Mouse (Mus musculus) heart, adult 2 months (tissue): ENCODE results near the gene Rnf141. TPM values are rescaled to one million over a fixed set of nuclear protein-coding genes. Genes with fewer than 3 reads are reported as not detected.

ENCODE experiments used
- DNase-seq, 2 experiments: peaks; one replicate each; pipeline ENCODE4 v3.0.0; 2021
- H3K27ac ChIP-seq: fragments of 200-600 bp; 2 replicates; pipeline ENCODE4 v1.8.1; 2022
- H3K27me3 ChIP-seq: fragments of 200-500 bp; 2 replicates; pipeline ENCODE4 v1.6.1; 2012; ENCODE audit warnings: mild to moderate bottlenecking, low read length, inconsistent platforms, mixed read lengths; ENCODE audit not compliant: control insufficient read depth, insufficient read depth
- H3K36me3 ChIP-seq: fragments of 200-500 bp; 2 replicates; pipeline ENCODE4 v1.6.1; 2012; ENCODE audit warnings: low read length, inconsistent platforms; ENCODE audit not compliant: control insufficient read depth, insufficient read depth
- H3K4me1 ChIP-seq: fragments of 200-500 bp; 2 replicates; pipeline ENCODE4 v1.6.1; 2011; ENCODE audit warnings: low read length; ENCODE audit not compliant: control insufficient read depth, insufficient read depth
- H3K4me3 ChIP-seq: fragments of 200-600 bp; 2 replicates; pipeline ENCODE4 v1.8.1; 2022
- H3K79me2 ChIP-seq: fragments of 200-500 bp; replicated peaks from 2 replicates; pipeline ENCODE4 v1.6.1; 2012; ENCODE audit warnings: mild to moderate bottlenecking, inconsistent platforms, low read length, moderate library complexity, mixed read lengths; ENCODE audit not compliant: control insufficient read depth, insufficient read depth
- H3K9ac ChIP-seq: fragments of 200-500 bp; 2 replicates; pipeline ENCODE4 v1.6.1; 2012; ENCODE audit warnings: low read depth, mild to moderate bottlenecking, control low read depth, inconsistent platforms, low read length, mixed read lengths
- CTCF ChIP-seq: fragments of 200-600 bp; IDR thresholded peaks from 2 replicates; pipeline ENCODE4 v1.8.1; 2022; ENCODE audit warnings: antibody characterized with exemption, mild to moderate bottlenecking, moderate library complexity
- EP300 ChIP-seq: fragments of 200-500 bp; IDR thresholded peaks from 2 replicates; pipeline ENCODE4 v1.6.1; 2011; ENCODE audit warnings: low read depth, low read length, control low read depth; ENCODE audit not compliant: insufficient read depth
- POLR2A ChIP-seq: fragments of 200-500 bp; IDR thresholded peaks from 2 replicates; pipeline ENCODE4 v1.6.1; 2011; ENCODE audit warnings: mild to moderate bottlenecking, low read depth, low read length, control low read depth; ENCODE audit not compliant: insufficient read depth
- WGBS: fragments of 180-500 bp; shearing (Covaris S2); methylation state at CpG from one replicate; pipeline ENCODE4 v1.1.7; 2018; 5-methylcytosine and 5-hydroxymethylcytosine counted together
- intact Hi-C: fragments of 180-260 bp; cut with DNase I; formaldehyde crosslinking; loops from one replicate; pipeline ENCODE4 v1.15.1; 2025
- polyA plus RNA-seq: library from polyadenylated mRNA; depleted of rRNA; stranded (reverse); fragments of >200 nt; gene quantifications from 2 replicates; pipeline ENCODE4 v1.2.3, GENCODE M21; 2012
- total RNA-seq, 2 experiments: library from RNA; stranded (reverse); gene quantifications; 2 replicates each; pipeline ENCODE4 v1.2.3; 2021

The Rnf141 gene
- total and polyA plus RNA-seq, 3 experiments, result 19.4 to 36.4 (median 33.2) TPM

DNA sequence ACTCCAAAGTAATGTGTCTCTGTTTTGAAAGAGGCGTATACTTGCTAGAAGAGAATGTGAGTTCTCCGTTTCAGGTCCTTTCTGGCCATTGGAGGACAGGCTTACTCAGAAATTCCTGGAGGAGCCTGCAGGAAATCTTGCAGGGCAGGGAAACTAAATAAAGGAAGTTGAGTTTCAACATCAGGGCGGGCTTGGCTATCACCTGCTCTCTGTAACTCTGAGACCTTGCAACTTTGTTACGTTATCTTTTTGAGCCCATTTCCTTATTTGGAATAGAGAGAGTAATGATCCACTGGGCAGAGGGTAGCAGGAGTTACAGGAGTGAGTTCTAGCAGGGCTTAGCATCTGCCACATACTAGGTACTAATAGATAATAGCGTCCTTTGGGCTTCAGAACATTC, 15.9 kb upstream of the Rnf141 start:
- 40% methylated on average over 5 of the region's 5 CpGs for WGBS
- TF ChIP-seq CTCF, result no peak
- no peak for TF ChIP-seq EP300

DNA sequence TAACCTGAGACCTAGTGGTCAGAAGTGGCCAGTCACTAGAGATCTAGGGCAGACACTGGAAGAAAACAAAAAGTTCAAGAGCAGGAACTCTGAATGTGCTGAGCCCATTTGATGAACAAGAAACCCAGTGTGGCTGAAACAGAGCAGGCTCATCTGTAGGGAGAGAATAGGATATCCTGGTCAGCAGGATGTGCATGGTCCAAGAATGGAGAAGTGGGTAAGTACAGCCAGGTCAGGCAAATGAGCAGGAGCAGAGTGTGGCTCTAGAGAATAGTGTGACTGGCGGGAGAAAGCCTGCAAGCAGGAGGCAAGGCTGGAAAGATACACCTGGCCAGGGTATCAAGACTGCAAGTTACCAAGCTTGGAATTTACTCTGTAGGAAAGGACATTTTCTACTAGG, 11.3 kb upstream of the Rnf141 start:
- no peaks in the 10 kb centered on the region for H3K27me3 ChIP-seq
- 67% methylated on average over 1 of the region's 1 CpGs for WGBS
- no peak overlapping the region for H3K4me3 ChIP-seq
- no peak overlapping the region for H3K27ac ChIP-seq
- TF ChIP-seq EP300, result no peak
- no peak for TF ChIP-seq POLR2A
- no peak for TF ChIP-seq CTCF
- no peaks in the 10 kb centered on the region; the same call in 1 of the 2 replicates for H3K4me1 ChIP-seq
- DNase-seq, result no peak
- H3K36me3 ChIP-seq, result no peaks in the 10 kb centered on the region
- intact Hi-C loops, result no loop called here
- H3K9ac ChIP-seq, result no peak overlapping the region
- no peaks in the 10 kb centered on the region for H3K79me2 ChIP-seq

More for the DNA sequence above, 15.9 kb upstream of the Rnf141 start:
- DNase-seq, result peak in 1 of 2 experiments; percentile 28
- intact Hi-C loops, result no loop called here
- peaks cover 3% of the 10 kb centered on the region for H3K4me1 ChIP-seq
- no peaks in the 10 kb centered on the region for H3K27me3 ChIP-seq
- H3K79me2 ChIP-seq, result no peaks in the 10 kb centered on the region
- H3K9ac ChIP-seq, result no peak overlapping the region
- no peak overlapping the region for H3K4me3 ChIP-seq
- H3K36me3 ChIP-seq, result no peaks in the 10 kb centered on the region
- H3K27ac ChIP-seq, result no peak overlapping the region

DNA sequence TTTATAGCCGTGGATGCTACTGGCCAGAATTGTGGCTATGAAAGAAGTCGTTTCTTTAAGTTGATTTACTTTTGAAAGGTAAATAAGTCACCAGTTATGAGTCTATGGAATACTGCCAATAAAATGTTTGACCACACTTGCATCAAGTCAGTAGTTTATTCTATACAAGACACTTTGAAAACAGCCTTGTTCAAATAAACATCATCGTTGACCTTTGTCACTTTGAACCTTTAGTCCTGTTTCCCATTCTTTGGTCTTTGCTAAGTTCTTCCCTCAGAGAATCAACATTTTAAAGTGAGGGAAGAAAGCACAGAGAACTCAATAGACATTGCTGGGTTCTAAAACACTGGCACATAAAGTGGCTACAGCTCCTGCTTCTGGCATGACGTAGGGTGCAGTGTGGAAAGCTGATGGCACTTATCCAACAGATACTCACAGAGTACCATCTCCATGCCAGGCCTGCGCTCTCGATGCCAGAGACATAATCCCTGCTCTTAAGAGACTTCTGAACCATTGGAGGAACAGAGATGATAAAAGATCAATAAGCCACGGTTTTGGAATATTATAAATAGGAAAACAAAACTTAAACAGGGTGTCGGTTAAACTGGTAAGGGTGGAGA, 10.8 kb upstream of the Rnf141 start:
- no peak overlapping the region for H3K4me3 ChIP-seq
- no peaks in the 10 kb centered on the region for H3K27me3 ChIP-seq
- DNase-seq, result peak in 1 of 2 experiments; percentile 28
- intact Hi-C loops, result no loop called here
- H3K9ac ChIP-seq, result no peak overlapping the region
- H3K79me2 ChIP-seq, result no peaks in the 10 kb centered on the region
- no peak overlapping the region for H3K27ac ChIP-seq
- H3K4me1 ChIP-seq, result no peaks in the 10 kb centered on the region; the same call in 1 of the 2 replicates
- TF ChIP-seq EP300 (no peak), POLR2A (no peak), CTCF (no peak)
- no peaks in the 10 kb centered on the region for H3K36me3 ChIP-seq
- 58% methylated on average over 8 of the region's 8 CpGs for WGBS

DNA sequence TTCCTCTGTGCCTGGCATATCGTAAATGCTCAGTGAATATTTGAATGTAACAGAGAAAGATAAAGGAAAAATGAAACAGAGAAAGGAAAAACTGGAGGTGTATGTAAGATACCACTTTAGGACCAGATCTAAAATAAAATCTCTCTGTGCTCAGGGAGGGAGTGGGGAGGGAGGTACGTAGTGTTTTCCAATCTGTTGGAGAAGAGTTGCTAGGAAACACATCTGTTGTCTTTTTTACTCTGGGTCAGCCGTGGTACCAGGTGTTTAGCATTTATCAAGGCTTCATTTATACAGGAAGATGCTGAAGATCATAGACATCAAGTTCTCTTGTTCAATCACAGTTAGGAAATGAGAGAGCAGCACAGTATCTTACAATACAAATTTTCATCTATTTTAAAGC, 10.3 kb upstream of the Rnf141 start:
- DNase-seq, result no peak
- Histone ChIP-seq H3K36me3 (no peaks in the 10 kb centered on the region), H3K27me3 (no peaks in the 10 kb centered on the region), H3K9ac (no peak overlapping the region), H3K4me3 (no peak overlapping the region), H3K27ac (no peak overlapping the region), H3K4me1 (no peaks in the 10 kb centered on the region; the same call in 1 of the 2 replicates), H3K79me2 (no peaks in the 10 kb centered on the region)
- intact Hi-C loops, result no loop called here
- TF ChIP-seq EP300 (no peak), POLR2A (no peak), CTCF (no peak)
- 55% methylated on average over 3 of the region's 3 CpGs for WGBS

DNA sequence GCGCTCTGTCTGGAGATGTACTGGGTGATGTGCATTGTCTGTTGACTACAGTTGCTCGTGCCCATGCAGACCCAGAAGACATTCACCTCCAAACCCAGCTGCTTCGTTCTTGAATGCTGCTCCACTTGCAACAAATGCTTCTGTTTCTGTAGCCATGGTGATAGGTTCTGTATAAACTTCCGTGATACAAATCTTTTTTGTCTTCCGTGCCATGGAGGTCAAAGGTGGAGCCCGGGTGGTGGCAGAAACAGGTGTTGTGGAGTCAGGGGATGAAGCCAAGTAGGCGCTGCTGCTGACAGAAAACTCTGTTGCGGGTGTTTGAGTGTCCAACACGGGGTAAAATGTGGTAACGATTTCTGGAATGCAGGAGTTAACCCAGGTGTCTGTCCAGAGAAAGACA, 9.4 kb upstream of the Rnf141 start:
- no peak for DNase-seq
- Histone ChIP-seq H3K9ac (no peak overlapping the region), H3K4me1 (no peaks in the 10 kb centered on the region; the same call in 1 of the 2 replicates), H3K27ac (no peak overlapping the region), H3K27me3 (no peaks in the 10 kb centered on the region), H3K36me3 (no peaks in the 10 kb centered on the region), H3K79me2 (no peaks in the 10 kb centered on the region), H3K4me3 (no peak overlapping the region)
- intact Hi-C loops, result no loop called here
- TF ChIP-seq POLR2A (no peak), CTCF (no peak), EP300 (no peak)
- WGBS, result 75% methylated on average over 10 of the region's 10 CpGs

DNA sequence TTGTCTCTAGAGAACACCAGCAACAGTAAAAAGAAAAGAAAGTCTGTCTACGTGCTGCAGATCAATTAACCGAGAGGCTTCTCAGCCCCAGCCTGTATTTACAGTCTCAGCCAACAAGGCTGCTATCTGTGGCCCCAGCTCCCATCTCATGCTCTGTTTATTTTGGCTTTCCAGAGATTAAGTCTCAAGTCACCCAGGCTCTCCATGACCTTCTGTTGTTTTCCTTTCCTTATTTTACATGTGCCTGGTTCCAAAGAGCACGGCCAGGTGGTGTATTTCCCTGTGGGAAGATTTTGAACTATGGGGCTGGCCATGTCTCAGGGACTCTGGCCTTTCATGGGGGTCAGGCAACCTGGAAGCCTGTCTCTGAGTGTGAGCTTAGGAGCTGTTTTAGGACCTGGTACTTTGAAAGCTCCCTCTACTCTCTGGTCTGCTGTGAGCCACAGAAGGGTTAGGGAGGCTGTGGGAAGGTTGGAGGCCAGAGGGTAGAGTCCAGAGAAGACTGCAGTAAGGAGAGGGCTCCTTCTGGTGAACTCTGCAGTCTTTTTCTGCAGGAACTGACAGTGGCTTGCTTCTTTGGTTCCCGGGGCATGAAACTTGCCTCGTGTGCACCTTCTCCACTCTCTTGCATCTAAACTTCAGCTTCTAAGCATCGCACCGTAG, 7.4 kb upstream of the Rnf141 start:
- H3K9ac ChIP-seq, result no peak overlapping the region
- 60% methylated on average over 7 of the region's 7 CpGs for WGBS
- H3K79me2 ChIP-seq, result no peaks in the 10 kb centered on the region
- no peaks in the 10 kb centered on the region for H3K27me3 ChIP-seq
- H3K4me1 ChIP-seq, result no peaks in the 10 kb centered on the region; the same call in 1 of the 2 replicates
- no peak for DNase-seq
- TF ChIP-seq POLR2A (no peak), EP300 (no peak), CTCF (no peak)
- intact Hi-C loops, result no loop called here
- H3K27ac ChIP-seq, result no peak overlapping the region
- no peak overlapping the region for H3K4me3 ChIP-seq
- H3K36me3 ChIP-seq, result no peaks in the 10 kb centered on the region
